Mouse (Mus musculus) MEL (cell line): ENCODE results near the gene Ube2h.

ENCODE experiments used
- CTCF ChIP-seq, 3 experiments: IDR thresholded peaks in 2 of 3; conservative IDR thresholded peaks in 1 of 3; 2 replicates each; pipeline ENCODE4 v1.5.1; 2011 to 2012; ENCODE audit warnings: low read length in 3 of 3, low read depth in 2 of 3, mild to moderate bottlenecking in 2 of 3, improper control_type of control experiment in 1 of 3, inconsistent platforms in 1 of 3, mixed read lengths in 1 of 3, moderate library complexity in 1 of 3; ENCODE audit not compliant: control insufficient read depth in 1 of 3, insufficient read depth in 1 of 3, poor library complexity in 1 of 3, severe bottlenecking in 1 of 3
- EP300 ChIP-seq, 2 experiments: IDR thresholded peaks; 2 replicates each; pipeline ENCODE4 v1.6.1; 2011; ENCODE audit warnings: improper control_type of control experiment in 2 of 2, low read length in 2 of 2, low read depth in 1 of 2, mild to moderate bottlenecking in 1 of 2
- GATA1 ChIP-seq: IDR thresholded peaks from 2 replicates; pipeline ENCODE4 v1.6.1; 2011; ENCODE audit warnings: low read depth, low read length, improper control_type of control experiment
- JUND ChIP-seq: IDR thresholded peaks from 2 replicates; pipeline ENCODE4 v1.6.1; 2011; ENCODE audit warnings: low read depth, mild to moderate bottlenecking, improper control_type of control experiment, low read length
- MAX ChIP-seq: IDR thresholded peaks from 2 replicates; pipeline ENCODE4 v1.6.1; 2011; ENCODE audit warnings: low read length, improper control_type of control experiment
- POLR2A ChIP-seq, 2 experiments: IDR thresholded peaks; 2 replicates each; pipeline ENCODE4 v1.6.1; 2011 to 2012; ENCODE audit warnings: low read length in 2 of 2, mild to moderate bottlenecking in 2 of 2, control low read depth in 1 of 2, improper control_type of control experiment in 1 of 2, low read depth in 1 of 2, moderate library complexity in 1 of 2; ENCODE audit not compliant: control insufficient read depth in 1 of 2, insufficient read depth in 1 of 2, poor library complexity in 1 of 2
- ZNF384 ChIP-seq: IDR thresholded peaks from 2 replicates; pipeline ENCODE4 v1.6.1; 2012; ENCODE audit warnings: low read depth, mild to moderate bottlenecking, inconsistent platforms, low read length, improper control_type of control experiment

DNA sequence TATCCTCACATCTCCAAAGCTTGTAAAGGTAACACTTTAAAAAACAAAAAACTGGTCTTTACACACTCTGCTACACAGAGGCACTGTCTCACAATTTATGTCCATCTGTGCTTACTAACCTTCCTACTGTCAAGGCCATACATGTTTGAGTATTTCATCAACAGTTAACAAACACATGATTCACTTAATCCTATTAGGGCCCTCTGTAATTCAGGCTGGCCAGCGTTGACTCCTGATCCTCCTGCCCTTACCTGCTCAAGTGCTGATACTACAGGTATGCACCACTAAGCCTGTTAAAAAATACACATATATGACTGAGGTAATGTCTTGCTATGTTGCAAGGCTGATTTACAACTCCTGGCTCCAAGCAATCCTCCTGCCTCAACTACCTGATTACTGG is 46.4 kb downstream of the Ube2h start:
- TF ChIP-seq CTCF (IDR thresholded peaks at IDR 0.05 in 2 of 3, conservative IDR thresholded peaks at IDR 0.05 in 1 of 3; ENCODE audit: control insufficient read depth in 1 of 3, insufficient read depth in 1 of 3, low read depth in 2 of 3, low read length in 3 of 3, poor library complexity in 1 of 3, severe bottlenecking in 1 of 3), result no peak
- no peak for TF ChIP-seq GATA1
- no peak for TF ChIP-seq MAX
- no peak for TF ChIP-seq EP300 (IDR thresholded peaks at IDR 0.05; ENCODE audit: low read depth in 1 of 2, low read length in 2 of 2)
- no peak for TF ChIP-seq POLR2A (IDR thresholded peaks at IDR 0.05; ENCODE audit: control insufficient read depth in 1 of 2, insufficient read depth in 1 of 2, low read depth in 1 of 2, low read length in 2 of 2, poor library complexity in 1 of 2)
- TF ChIP-seq ZNF384, result no peak
- TF ChIP-seq JUND, result no peak
